Comparison of ENCODE assay signal across 20 mouse cellular contexts in genomic region chr7:87761945-87762344, GRCm38 (mm10).
"Had no signal": no experiment of that assay in that cellular context is flagged by ENCODE, and none has a peak within 500 bp of the region (broad histone marks: within the 10 kb centered on the region; RNA-seq: fewer than 3 reads in every experiment).

No protein-coding gene starts in this region.

- H3K9ac ChIP-seq: limb, embryonic 12.5 days; limb, embryonic 15.5 days; liver, embryonic 14.5 days; liver, postnatal 0 days; lung, embryonic 14.5 days; neural tube, embryonic 12.5 days; neural tube, embryonic 15.5 days; stomach, embryonic 15.5 days had no signal

- H3K4me1 ChIP-seq: limb, embryonic 12.5 days; limb, embryonic 15.5 days; neural tube, embryonic 12.5 days; neural tube, embryonic 15.5 days; stomach, embryonic 15.5 days had no signal

- H3K9me3 ChIP-seq: limb, embryonic 12.5 days; limb, embryonic 15.5 days; neural tube, embryonic 12.5 days; neural tube, embryonic 15.5 days; stomach, embryonic 15.5 days had no signal

- H3K27me3 ChIP-seq: limb, embryonic 12.5 days; limb, embryonic 15.5 days; neural tube, embryonic 12.5 days; neural tube, embryonic 15.5 days; stomach, embryonic 15.5 days had no signal

- H3K4me2 ChIP-seq: limb, embryonic 12.5 days; limb, embryonic 15.5 days; liver, embryonic 11.5 days; lung, embryonic 14.5 days; neural tube, embryonic 12.5 days; neural tube, embryonic 15.5 days; stomach, embryonic 15.5 days had no signal

- ATAC-seq: liver, postnatal 0 days; lung, postnatal 0 days had no signal

- H3K36me3 ChIP-seq: limb, embryonic 12.5 days; limb, embryonic 15.5 days; neural tube, embryonic 12.5 days; neural tube, embryonic 15.5 days; stomach, embryonic 15.5 days had no signal

- H3K4me3 ChIP-seq: limb, embryonic 12.5 days; limb, embryonic 15.5 days; neural tube, embryonic 12.5 days; neural tube, embryonic 15.5 days; stomach, embryonic 15.5 days had no signal

- H3K27ac ChIP-seq: limb, embryonic 12.5 days; limb, embryonic 15.5 days; liver, embryonic 14.5 days; macrophage; neural tube, embryonic 12.5 days; neural tube, embryonic 15.5 days; stomach, embryonic 15.5 days had no signal

- DNase-seq: kidney, adult 9 months; kidney, postnatal 14 days; kidney, postnatal 4 days; left cerebral cortex, postnatal 4 days; liver, postnatal 0 days; lung, embryonic 14.5 days; right cerebral cortex, adult 18-20 months; right cerebral cortex, postnatal 14 days; spleen, adult 18-20 months; thymus, adult 18-20 months; thymus, postnatal 36 days had no signal
